Mouse (Mus musculus): ENCODE measurements around the gene Gfy. TPM values are rescaled to one million over a fixed set of nuclear protein-coding genes. Genes with fewer than 3 reads are reported as not detected.

Gene Gfy
- total and polyA plus RNA-seq, 2 experiments from 2014 or later, result not detected

DNA sequence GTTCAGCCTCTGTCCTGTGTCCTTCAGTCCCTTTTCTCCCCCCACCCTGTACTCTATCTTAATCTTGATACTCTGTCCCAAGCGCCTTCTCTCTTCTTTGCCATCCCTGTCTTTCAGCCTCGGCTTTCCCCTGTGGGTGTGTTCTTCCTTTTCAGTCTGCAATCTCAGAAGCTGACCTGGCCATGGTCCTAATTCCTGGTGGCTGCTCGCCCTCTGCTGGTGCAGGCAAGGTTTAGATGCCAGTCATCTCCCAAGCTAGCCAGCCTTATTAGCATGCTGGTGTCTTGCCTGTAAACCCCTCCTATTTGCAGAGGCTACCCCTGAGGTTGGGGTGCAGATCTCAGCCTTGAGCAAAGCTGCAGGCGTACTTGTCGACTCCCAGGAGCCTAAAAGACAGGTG, 19.1 kb upstream of the Gfy start:
- TF ChIP-seq EP300 (IDR thresholded peaks at IDR 0.05; ENCODE audit: low read depth), result no peak
- TF ChIP-seq CTCF (IDR thresholded peaks at IDR 0.05; ENCODE audit: low read depth), result peak; percentile 96
- H3K36me3 ChIP-seq (replicated peaks; ENCODE audit: control insufficient read depth, insufficient read depth, low read length), result no peaks in the 10 kb centered on the region
- WGBS, result 5% methylated on average over 5 of the region's 5 CpGs
- H3K4me3 ChIP-seq (ENCODE audit: low read depth, low read length), result no peak overlapping the region
- H3K9me3 ChIP-seq (replicated peaks; ENCODE audit: control insufficient read depth, low read length), result no peaks in the 10 kb centered on the region
- peaks cover 7% of the 10 kb centered on the region; the same call in 1 of the 2 replicates for H3K4me1 ChIP-seq (ENCODE audit: control insufficient read depth, insufficient read depth)
- no peak overlapping the region for H3K27ac ChIP-seq (ENCODE audit: low read depth)
- ATAC-seq (ENCODE audit: insufficient read depth, low read depth), result no peak; the same call in 1 of the 2 replicates
- H3K27me3 ChIP-seq (ENCODE audit: control insufficient read depth, insufficient read depth, low read length), result peaks cover 4% of the 10 kb centered on the region; the same call in 1 of the 2 replicates
- H3K9ac ChIP-seq (replicated peaks; ENCODE audit: low read depth, low read length), result no peak overlapping the region
- DNase-seq (ENCODE audit: low spot score), result peak; percentile 74
- no peak overlapping the region for H3K4me2 ChIP-seq (ENCODE audit: low read depth, low read length)

- Histone ChIP-seq H3K9ac (replicated peaks; ENCODE audit: low read depth, low read length) (no peak overlapping the region), H3K9me3 (replicated peaks; ENCODE audit: control insufficient read depth, low read length) (no peaks in the 10 kb centered on the region), H3K4me2 (ENCODE audit: low read depth, low read length) (no peak overlapping the region), H3K4me1 (ENCODE audit: control insufficient read depth, insufficient read depth) (peaks cover 7% of the 10 kb centered on the region; the same call in 1 of the 2 replicates), H3K4me3 (ENCODE audit: low read depth, low read length) (no peak overlapping the region), H3K27ac (ENCODE audit: low read depth) (no peak overlapping the region), H3K27me3 (ENCODE audit: control insufficient read depth, insufficient read depth, low read length) (peaks cover 4% of the 10 kb centered on the region; the same call in 1 of the 2 replicates), H3K36me3 (replicated peaks; ENCODE audit: control insufficient read depth, insufficient read depth, low read length) (no peaks in the 10 kb centered on the region)
- no peak for TF ChIP-seq EP300 (IDR thresholded peaks at IDR 0.05; ENCODE audit: low read depth)
- no peak for TF ChIP-seq CTCF (IDR thresholded peaks at IDR 0.05; ENCODE audit: low read depth)
- DNase-seq (ENCODE audit: low spot score) (no peak), ATAC-seq (ENCODE audit: insufficient read depth, low read depth) (no peak)
- WGBS, result 71% methylated on average over 5 of the region's 5 CpGs
These were observed 17.6 kb upstream of the Gfy start for GRCm38 (mm10) chr7:45196994-45197393.

DNA sequence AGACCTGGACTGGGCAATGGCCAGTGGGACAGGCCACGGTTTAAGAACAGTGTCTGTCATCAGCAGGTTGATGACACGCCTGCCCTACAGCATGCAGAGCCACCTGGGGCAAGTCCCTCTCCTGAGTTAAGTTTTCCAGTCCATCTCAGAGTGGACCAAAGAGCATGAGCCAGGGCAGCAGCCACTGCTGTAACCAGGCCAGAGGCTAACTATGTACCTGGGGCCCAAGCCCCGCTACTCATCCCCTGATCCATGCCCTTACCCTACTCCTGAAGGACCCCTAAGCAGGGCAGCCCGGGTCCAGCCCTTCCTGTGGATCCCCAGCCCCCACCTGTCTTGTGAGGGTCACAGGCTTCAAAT, 16.8 kb upstream of the Gfy start:
- ATAC-seq (ENCODE audit: insufficient read depth, low read depth), result no peak
- WGBS, result 81% methylated on average over 4 of the region's 4 CpGs

GRCm38 (mm10) chr7:45195341-45196175, 16.2 kb upstream of the Gfy start:
- peaks cover 4% of the 10 kb centered on the region; the same call in 1 of the 2 replicates for H3K27me3 ChIP-seq (ENCODE audit: control insufficient read depth, insufficient read depth, low read length)
- no peaks in the 10 kb centered on the region for H3K9me3 ChIP-seq (replicated peaks; ENCODE audit: control insufficient read depth, low read length)
- no peak overlapping the region for H3K4me2 ChIP-seq (ENCODE audit: low read depth, low read length)
- H3K27ac ChIP-seq (ENCODE audit: low read depth), result no peak overlapping the region
- H3K4me3 ChIP-seq (ENCODE audit: low read depth, low read length), result no peak overlapping the region
- no peak for TF ChIP-seq CTCF (IDR thresholded peaks at IDR 0.05; ENCODE audit: low read depth)
- TF ChIP-seq EP300 (IDR thresholded peaks at IDR 0.05; ENCODE audit: low read depth), result no peak
- no peaks in the 10 kb centered on the region for H3K36me3 ChIP-seq (replicated peaks; ENCODE audit: control insufficient read depth, insufficient read depth, low read length)
- H3K4me1 ChIP-seq (ENCODE audit: control insufficient read depth, insufficient read depth), result peaks cover 7% of the 10 kb centered on the region; the same call in 1 of the 2 replicates
- ATAC-seq (ENCODE audit: insufficient read depth, low read depth) (no peak), DNase-seq (ENCODE audit: low spot score) (no peak)
- WGBS, result 50% methylated on average over 13 of the region's 13 CpGs
- H3K9ac ChIP-seq (replicated peaks; ENCODE audit: low read depth, low read length), result no peak overlapping the region

More for the DNA sequence above, 16.8 kb upstream of the Gfy start:
- peaks cover 7% of the 10 kb centered on the region; the same call in 1 of the 2 replicates for H3K4me1 ChIP-seq (ENCODE audit: control insufficient read depth, insufficient read depth)
- H3K4me2 ChIP-seq (ENCODE audit: low read depth, low read length), result no peak overlapping the region
- H3K27me3 ChIP-seq (ENCODE audit: control insufficient read depth, insufficient read depth, low read length), result peaks cover 4% of the 10 kb centered on the region; the same call in 1 of the 2 replicates
- H3K9ac ChIP-seq (replicated peaks; ENCODE audit: low read depth, low read length), result no peak overlapping the region
- H3K27ac ChIP-seq (ENCODE audit: low read depth), result no peak overlapping the region
- no peaks in the 10 kb centered on the region for H3K9me3 ChIP-seq (replicated peaks; ENCODE audit: control insufficient read depth, low read length)
- H3K4me3 ChIP-seq (ENCODE audit: low read depth, low read length), result no peak overlapping the region
- H3K36me3 ChIP-seq (replicated peaks; ENCODE audit: control insufficient read depth, insufficient read depth, low read length), result no peaks in the 10 kb centered on the region
- no peak for DNase-seq (ENCODE audit: low spot score)
- TF ChIP-seq CTCF (IDR thresholded peaks at IDR 0.05; ENCODE audit: low read depth) (no peak), EP300 (IDR thresholded peaks at IDR 0.05; ENCODE audit: low read depth) (no peak)

DNA sequence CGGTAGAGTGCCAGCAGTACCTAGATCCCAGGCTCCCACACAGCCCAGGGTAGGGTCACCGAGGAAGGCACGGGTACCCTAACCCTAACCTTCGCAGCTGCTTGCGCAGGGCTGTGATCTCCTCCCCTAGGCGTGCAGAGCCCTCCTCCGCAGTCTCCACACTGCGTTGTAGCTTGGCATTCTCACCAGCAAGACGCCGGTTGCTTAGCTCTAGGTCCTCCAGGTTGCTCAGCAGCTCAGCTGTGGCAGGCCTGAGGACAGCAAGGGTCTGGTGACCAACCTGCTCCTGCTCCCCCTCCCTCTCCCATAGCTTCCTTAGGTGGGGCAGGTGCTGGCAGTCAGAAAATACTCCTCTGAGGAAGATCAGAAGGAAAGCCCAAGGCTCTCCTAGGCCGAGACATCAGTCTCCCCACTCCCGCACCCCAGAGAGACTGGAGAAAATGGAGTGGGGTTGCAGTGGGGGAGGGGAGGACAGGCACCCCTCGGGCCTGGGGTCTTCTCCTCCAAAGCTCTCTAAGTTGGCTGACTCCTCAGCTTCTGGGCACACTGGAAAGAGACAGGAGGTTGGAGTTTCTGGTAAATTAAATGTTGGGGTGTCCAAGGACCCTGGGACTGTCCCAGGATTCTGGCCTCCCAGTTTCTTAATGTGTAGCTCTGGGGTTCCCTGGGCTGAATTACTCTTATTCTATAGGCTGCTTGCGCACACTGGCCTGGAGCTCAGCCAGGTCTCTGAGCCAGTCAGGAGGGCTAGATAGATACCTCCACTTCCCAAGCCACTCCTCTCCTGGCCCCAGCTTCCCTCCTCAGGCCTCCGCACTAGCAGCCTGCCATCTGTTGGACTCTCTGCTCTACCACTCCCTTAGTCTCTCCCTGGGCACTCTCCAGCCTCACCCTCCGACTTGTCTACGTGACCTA, 14.8 kb upstream of the Gfy start:
- H3K36me3 ChIP-seq (replicated peaks; ENCODE audit: control insufficient read depth, insufficient read depth, low read length), result no peaks in the 10 kb centered on the region
- 76% methylated on average over 17 of the region's 17 CpGs for WGBS
- no peak overlapping the region for H3K9ac ChIP-seq (replicated peaks; ENCODE audit: low read depth, low read length)
- no peak overlapping the region for H3K4me2 ChIP-seq (ENCODE audit: low read depth, low read length)
- DNase-seq (ENCODE audit: low spot score) (no peak), ATAC-seq (ENCODE audit: insufficient read depth, low read depth) (no peak)
- no peak overlapping the region for H3K4me3 ChIP-seq (ENCODE audit: low read depth, low read length)
- no peak overlapping the region for H3K27ac ChIP-seq (ENCODE audit: low read depth)
- H3K9me3 ChIP-seq (replicated peaks; ENCODE audit: control insufficient read depth, low read length), result no peaks in the 10 kb centered on the region
- H3K4me1 ChIP-seq (ENCODE audit: control insufficient read depth, insufficient read depth), result peaks cover 7% of the 10 kb centered on the region; the same call in 1 of the 2 replicates
- TF ChIP-seq EP300 (IDR thresholded peaks at IDR 0.05; ENCODE audit: low read depth) (no peak), CTCF (IDR thresholded peaks at IDR 0.05; ENCODE audit: low read depth) (no peak)
- peaks cover 12% of the 10 kb centered on the region; the same call in 1 of the 2 replicates for H3K27me3 ChIP-seq (ENCODE audit: control insufficient read depth, insufficient read depth, low read length)

Data from heart, postnatal 0 days (tissue).